Mouse (Mus musculus) right cerebral cortex, postnatal 10 days (tissue): Measurements from ENCODE around the gene Olfr46.
"Not testable (repeated sequence)": the region's sequence is repeated elsewhere in the genome, so short reads cannot be mapped to it uniquely, and the experiment has no call there.

Source experiments
- DNase-seq, 2 experiments: peaks; one replicate each; pipeline ENCODE4 v3.0.0; 2021; ENCODE audit warnings: low spot score in 2 of 2

Gene Olfr46

GRCm38 (mm10) chr7:140600969-140601368, at the start of gene Olfr46:
TSS of gene Olfr46 (plus strand) at chr7:140601269.
- DNase-seq, result not testable (repeated sequence)

DNA sequence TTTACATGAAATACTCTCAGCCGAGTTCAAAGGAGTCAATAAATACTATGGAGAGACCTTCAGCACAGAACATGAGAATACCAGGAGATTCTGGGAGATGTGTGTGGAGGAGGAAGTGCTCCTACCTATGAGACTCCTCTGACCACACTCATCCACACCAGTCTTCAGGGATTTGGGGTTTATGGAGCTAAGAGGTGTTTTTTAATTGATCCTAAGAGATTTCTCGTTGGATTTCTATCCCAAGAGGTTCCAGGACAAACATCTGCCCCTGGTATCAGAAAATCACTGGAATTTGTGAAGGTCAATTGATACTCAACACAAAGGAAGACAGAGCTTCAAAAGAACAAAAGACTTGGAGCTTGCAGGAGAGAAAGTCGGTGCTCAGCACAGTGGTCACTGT, 33.5 kb upstream of the Olfr46 start, which contains the start of gene Olfr538:
TSS of gene Olfr538 (plus strand) at position 301 of the 400 bp plus-strand sequence.
- DNase-seq, result no peak

GRCm38 (mm10) chr7:140628670-140629069, 27.6 kb downstream of the Olfr46 start, which contains the start of gene Olfr61:
TSS of gene Olfr61 (plus strand) at chr7:140628970.
- not testable (repeated sequence) for DNase-seq

DNA sequence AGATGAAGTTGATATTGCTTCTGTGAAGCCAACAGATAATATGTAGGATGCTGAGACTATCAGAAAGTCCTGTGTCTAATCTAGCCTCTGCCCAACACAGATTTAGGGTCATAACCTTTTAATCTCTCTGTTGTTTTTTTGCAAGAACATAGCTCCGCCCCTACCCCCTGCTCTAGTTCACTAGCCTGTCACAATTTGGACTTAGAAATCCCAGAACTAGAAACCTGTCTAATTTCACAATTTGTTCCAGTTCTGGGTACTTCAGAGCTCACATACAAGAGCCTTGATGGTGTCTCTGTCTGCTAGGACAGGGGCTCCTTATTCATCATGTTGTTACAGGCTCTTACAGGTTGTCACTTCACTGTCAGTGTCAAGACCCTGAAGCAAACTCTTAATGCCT, 29.5 kb downstream of the Olfr46 start:
- no peak for DNase-seq

GRCm38 (mm10) chr7:140646152-140646551, 45.1 kb downstream of the Olfr46 start, which contains the start of gene Olfr53:
TSS of gene Olfr53 (plus strand) at chr7:140646452.
- DNase-seq, result no peak

DNA sequence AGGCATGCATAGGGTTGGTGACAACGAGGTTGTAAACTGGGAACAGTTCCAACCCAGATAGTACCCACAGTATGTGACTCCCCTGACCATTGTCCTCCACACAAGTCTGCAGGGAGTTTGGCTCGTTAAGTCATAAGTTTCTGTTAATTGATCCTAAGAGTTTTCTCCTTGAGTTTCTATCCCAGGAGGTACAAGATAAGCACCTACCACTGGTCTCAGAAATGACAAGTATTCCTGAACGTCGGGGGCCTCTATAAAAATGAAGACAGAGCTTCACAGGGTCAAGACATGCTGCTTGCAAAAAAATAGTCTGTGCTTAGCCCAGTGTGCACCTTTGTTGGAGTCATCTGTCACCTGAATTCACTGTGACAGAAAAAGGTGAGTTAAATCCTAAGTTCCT, 58.6 kb downstream of the Olfr46 start, which contains the start of gene Olfr539:
TSS of gene Olfr539 (plus strand) at position 301 of the 400 bp plus-strand sequence.
- no peak for DNase-seq
